Mouse (Mus musculus): ENCODE measurements around the gene Msln. TPM values are rescaled to one million over a fixed set of nuclear protein-coding genes. Genes with fewer than 3 reads are reported as not detected.

The Msln gene
- polyA plus RNA-seq, 1 experiment = 78.4 TPM

- TF ChIP-seq CTCF (IDR thresholded peaks at IDR 0.05; ENCODE audit: insufficient read depth, low read length) = no peak
- TF ChIP-seq POLR2A (IDR thresholded peaks at IDR 0.05; ENCODE audit: borderline replicate concordance, extremely low read depth, low read depth, low read length) = no peak
- DNase-seq = no peak
- Histone ChIP-seq H3K4me1 (ENCODE audit: control insufficient read depth, insufficient read depth, low read length) (no peaks in the 10 kb centered on the region), H3K4me3 (replicated peaks; ENCODE audit: extremely low read depth, low read depth, low read length) (no peak within 1 kb of the TSS)
- 2% methylated on average over 45 of the region's 45 CpGs for WGBS
These were observed 37.2 kb downstream of the Msln start, which contains the start of gene Gng13 for GRCm38 (mm10) chr17:25716711-25717637. TSS of gene Gng13 (plus strand) at chr17:25717171.

- Histone ChIP-seq H3K4me3 (replicated peaks; ENCODE audit: extremely low read depth, low read depth, low read length) (no peak overlapping the region), H3K4me1 (ENCODE audit: control insufficient read depth, insufficient read depth, low read length) (no peaks in the 10 kb centered on the region)
- DNase-seq = no peak
- TF ChIP-seq CTCF (IDR thresholded peaks at IDR 0.05; ENCODE audit: insufficient read depth, low read length) (no peak), POLR2A (IDR thresholded peaks at IDR 0.05; ENCODE audit: borderline replicate concordance, extremely low read depth, low read depth, low read length) (no peak)
- WGBS = 6% methylated on average over 6 of the region's 6 CpGs
These were observed 38.0 kb downstream of the Msln start for GRCm38 (mm10) chr17:25716130-25716529.

GRCm38 (mm10) chr17:25715627-25716026 is 38.6 kb downstream of the Msln start:
- no peak for DNase-seq
- TF ChIP-seq CTCF (IDR thresholded peaks at IDR 0.05; ENCODE audit: insufficient read depth, low read length) (no peak), POLR2A (IDR thresholded peaks at IDR 0.05; ENCODE audit: borderline replicate concordance, extremely low read depth, low read depth, low read length) (no peak)
- Histone ChIP-seq H3K4me1 (ENCODE audit: control insufficient read depth, insufficient read depth, low read length) (no peaks in the 10 kb centered on the region), H3K4me3 (replicated peaks; ENCODE audit: extremely low read depth, low read depth, low read length) (no peak overlapping the region)
- 51% methylated on average over 3 of the region's 3 CpGs for WGBS

- TF ChIP-seq POLR2A (IDR thresholded peaks at IDR 0.05; ENCODE audit: borderline replicate concordance, extremely low read depth, low read depth, low read length) (no peak), CTCF (IDR thresholded peaks at IDR 0.05; ENCODE audit: insufficient read depth, low read length) (no peak)
- no peak overlapping the region for H3K4me3 ChIP-seq (replicated peaks; ENCODE audit: extremely low read depth, low read depth, low read length)
- 57% methylated on average over 4 of the region's 4 CpGs for WGBS
- no peak for DNase-seq
- no peaks in the 10 kb centered on the region for H3K4me1 ChIP-seq (ENCODE audit: control insufficient read depth, insufficient read depth, low read length)
These were observed 43.0 kb downstream of the Msln start for GRCm38 (mm10) chr17:25711136-25711535.

GRCm38 (mm10) chr17:25709994-25710393 is 44.2 kb downstream of the Msln start:
- DNase-seq = no peak
- Histone ChIP-seq H3K4me1 (ENCODE audit: control insufficient read depth, insufficient read depth, low read length) (no peaks in the 10 kb centered on the region), H3K4me3 (replicated peaks; ENCODE audit: extremely low read depth, low read depth, low read length) (no peak overlapping the region)
- 90% methylated on average over 2 of the region's 2 CpGs for WGBS
- TF ChIP-seq POLR2A (IDR thresholded peaks at IDR 0.05; ENCODE audit: borderline replicate concordance, extremely low read depth, low read depth, low read length) = no peak
- no peak for TF ChIP-seq CTCF (IDR thresholded peaks at IDR 0.05; ENCODE audit: insufficient read depth, low read length)

DNA sequence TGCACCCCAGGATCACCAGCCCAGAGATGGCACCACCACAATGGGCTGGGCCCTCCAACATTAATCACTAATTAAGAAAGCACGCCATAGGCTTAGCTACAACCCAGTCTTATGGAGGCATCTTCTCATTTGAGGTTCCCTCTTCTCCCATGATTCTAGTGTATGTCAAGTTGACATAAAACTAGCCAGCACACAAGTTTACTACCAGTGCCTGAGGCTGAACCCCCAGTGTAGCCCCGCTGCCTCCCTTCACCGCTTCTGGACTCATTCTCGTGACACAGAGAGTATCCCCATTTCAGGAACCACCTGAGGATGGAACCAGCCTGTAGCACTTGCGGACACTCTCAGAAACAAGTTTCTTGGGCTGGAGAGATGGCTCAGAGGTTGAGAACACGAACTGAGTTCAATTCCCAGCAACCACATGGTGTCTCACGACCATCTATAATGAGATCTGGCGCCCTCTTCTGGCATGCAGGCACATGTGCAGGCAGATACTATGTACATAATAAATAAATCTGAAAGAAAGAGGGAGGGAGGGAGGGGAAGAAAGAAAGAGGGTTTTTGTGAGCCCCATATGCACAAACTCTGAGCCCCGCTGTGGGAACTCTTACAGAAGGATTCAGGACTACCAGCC is 53.2 kb downstream of the Msln start:
- TF ChIP-seq POLR2A (IDR thresholded peaks at IDR 0.05; ENCODE audit: borderline replicate concordance, extremely low read depth, low read depth, low read length) (no peak), CTCF (IDR thresholded peaks at IDR 0.05; ENCODE audit: insufficient read depth, low read length) (no peak)
- no peak overlapping the region for H3K4me3 ChIP-seq (replicated peaks; ENCODE audit: extremely low read depth, low read depth, low read length)
- H3K4me1 ChIP-seq (ENCODE audit: control insufficient read depth, insufficient read depth, low read length) = no peaks in the 10 kb centered on the region
- WGBS = 55% methylated on average over 9 of the region's 9 CpGs
- no peak for DNase-seq

Other genes starting within 250 kb of the Msln start
- 0.49 and 0.62 TPM in 2 replicates for gene Sox8, start 183.7 kb downstream of the Msln start, polyA plus RNA-seq (2012; rRNA removed)
- gene Lmf1, start 175.3 kb downstream of the Msln start, polyA plus RNA-seq (2012; rRNA removed) = 15.8 and 22.4 TPM in 2 replicates
- 0.36 TPM in 1 of 2 replicates, not detected in the other for gene Gng13, start 37.2 kb downstream of the Msln start, polyA plus RNA-seq (2012; rRNA removed)
- 3.0 and 4.2 TPM in 2 replicates for gene Chtf18, start 27.0 kb downstream of the Msln start, polyA plus RNA-seq (2012; rRNA removed)
- gene Rpusd1, start 26.7 kb downstream of the Msln start, polyA plus RNA-seq (2012; rRNA removed) = 40.1 and 45.0 TPM in 2 replicates
- 0.23 and 0.25 TPM in 2 replicates for gene Mslnl, start 18.3 kb downstream of the Msln start, polyA plus RNA-seq (2012; rRNA removed)
- 13.1 and 20.1 TPM in 2 replicates for gene Narfl, start 19.4 kb upstream of the Msln start, polyA plus RNA-seq (2012; rRNA removed)
- gene Haghl, start 31.3 kb upstream of the Msln start, polyA plus RNA-seq (2012; rRNA removed) = 48.9 and 56.2 TPM in 2 replicates
- 14.0 and 15.6 TPM in 2 replicates for gene Ccdc78, start 32.2 kb upstream of the Msln start, polyA plus RNA-seq (2012; rRNA removed)
- gene Fam173a, start 38.5 kb upstream of the Msln start, polyA plus RNA-seq (2012; rRNA removed) = 114 and 128 TPM in 2 replicates
- gene AC134908.4, start 41.3 kb upstream of the Msln start, polyA plus RNA-seq (2012; rRNA removed) = 0.41 TPM in 1 of 2 replicates, not detected in the other
- gene Metrn, start 42.8 kb upstream of the Msln start, polyA plus RNA-seq (2012; rRNA removed) = 40.3 and 44.9 TPM in 2 replicates
- gene Fbxl16, start 54.7 kb upstream of the Msln start, polyA plus RNA-seq (2012; rRNA removed) = 4.0 and 5.0 TPM in 2 replicates
- 29.4 and 34.3 TPM in 2 replicates for gene Wdr24, start 69.2 kb upstream of the Msln start, polyA plus RNA-seq (2012; rRNA removed)
- gene Jmjd8, start 74.5 kb upstream of the Msln start, polyA plus RNA-seq (2012; rRNA removed) = 55.1 and 65.2 TPM in 2 replicates
- gene Stub1, start 79.0 kb upstream of the Msln start, polyA plus RNA-seq (2012; rRNA removed) = 131 and 160 TPM in 2 replicates
- gene Rhbdl1, start 82.9 kb upstream of the Msln start, polyA plus RNA-seq (2012; rRNA removed) = 9.1 and 14.1 TPM in 2 replicates
- gene Gm20683, start 87.4 kb upstream of the Msln start, polyA plus RNA-seq (2012; rRNA removed) = 29.1 and 36.2 TPM in 2 replicates
- 59.6 and 61.2 TPM in 2 replicates for gene Rhot2, start 90.5 kb upstream of the Msln start, polyA plus RNA-seq (2012; rRNA removed)
- 35.7 and 40.3 TPM in 2 replicates for gene Wdr90, start 107.1 kb upstream of the Msln start, polyA plus RNA-seq (2012; rRNA removed)
- 22.7 and 31.1 TPM in 2 replicates for gene Mcrip2, start 114.4 kb upstream of the Msln start, polyA plus RNA-seq (2012; rRNA removed)
- gene Mettl26, start 120.7 kb upstream of the Msln start, polyA plus RNA-seq (2012; rRNA removed) = 78.1 and 103 TPM in 2 replicates
- gene Wfikkn1, start 126.5 kb upstream of the Msln start, polyA plus RNA-seq (2012; rRNA removed) = 1.0 and 1.4 TPM in 2 replicates
- 40.2 and 62.6 TPM in 2 replicates for gene Rab40c, start 165.3 kb upstream of the Msln start, polyA plus RNA-seq (2012; rRNA removed)
- 107 and 131 TPM in 2 replicates for gene Pigq, start 190.6 kb upstream of the Msln start, polyA plus RNA-seq (2012; rRNA removed)
- gene Nhlrc4, start 190.6 kb upstream of the Msln start, polyA plus RNA-seq (2012; rRNA removed) = 24.4 and 37.5 TPM in 2 replicates
- not detected in 2 replicates for gene A930017K11Rik, start 198.2 kb upstream of the Msln start, polyA plus RNA-seq (2012; rRNA removed)
- gene Capn15, start 231.4 kb upstream of the Msln start, polyA plus RNA-seq (2012; rRNA removed) = 45.9 and 49.7 TPM in 2 replicates